Mouse (Mus musculus) CH12.LX (cell line): Measurements from ENCODE around the gene Gdpd5. TPM values are rescaled to one million over a fixed set of nuclear protein-coding genes. Genes with fewer than 3 reads are reported as not detected.

ENCODE experiments used
- DNase-seq: peaks from one replicate; pipeline ENCODE4 v3.0.0-alpha.2; 2013; ENCODE audit errors: extremely low read depth
- H3K27ac ChIP-seq: 2 replicates; pipeline ENCODE4 v1.5.1; 2012; ENCODE audit warnings: low read depth, mild to moderate bottlenecking, control low read depth, moderate library complexity; ENCODE audit not compliant: insufficient read depth
- H3K27me3 ChIP-seq: replicated peaks from 2 replicates; pipeline ENCODE3; 2012; ENCODE audit warnings: inconsistent platforms
- H3K36me3 ChIP-seq, 2 experiments: replicated peaks in 1 of 2; 2 replicates each; pipeline versions ENCODE3 to v1.6.1; 2012; ENCODE audit warnings: inconsistent platforms in 1 of 2, low read length in 1 of 2, mild to moderate bottlenecking in 1 of 2, mixed read lengths in 1 of 2, moderate library complexity in 1 of 2; ENCODE audit not compliant: control insufficient read depth in 1 of 2, insufficient read depth in 1 of 2
- H3K4me1 ChIP-seq, 2 experiments: 2 replicates each; pipeline ENCODE4 v1.6.1; 2012; ENCODE audit warnings: inconsistent platforms in 1 of 2, moderate library complexity in 1 of 2; ENCODE audit not compliant: insufficient read depth in 2 of 2, control insufficient read depth in 1 of 2
- H3K4me2 ChIP-seq: 2 replicates; pipeline ENCODE4 v1.6.1; 2012; ENCODE audit warnings: low read depth, mild to moderate bottlenecking, control low read depth; ENCODE audit not compliant: poor library complexity, insufficient read depth, severe bottlenecking
- H3K4me3 ChIP-seq, 3 experiments: fragments of 150-350 bp in 1 of 3; sonication (generic) in 1 of 3; replicated peaks in 1 of 3; 2 replicates each; pipeline versions ENCODE3 to v1.5.1; 2011 to 2012; ENCODE audit warnings: low read depth in 2 of 3, low read length in 2 of 3, mild to moderate bottlenecking in 2 of 3, moderate library complexity in 2 of 3, control low read depth in 1 of 3, improper control_type of control experiment in 1 of 3, inconsistent platforms in 1 of 3, mixed read lengths in 1 of 3; ENCODE audit not compliant: poor library complexity in 1 of 3
- H3K79me2 ChIP-seq: replicated peaks from 2 replicates; pipeline ENCODE4 v1.6.1; 2012; ENCODE audit warnings: mild to moderate bottlenecking, moderate library complexity; ENCODE audit not compliant: control insufficient read depth, poor library complexity, insufficient read depth, severe bottlenecking; ENCODE audit errors: extremely low read depth
- H3K9ac ChIP-seq: 2 replicates; pipeline ENCODE4 v1.6.1; 2012; ENCODE audit warnings: low read depth, mild to moderate bottlenecking, control low read depth, moderate library complexity; ENCODE audit not compliant: insufficient read depth
- H3K9me3 ChIP-seq: replicated peaks from 2 replicates; pipeline ENCODE3; 2012; ENCODE audit warnings: low read length, inconsistent platforms, mixed read lengths
- BHLHE40 ChIP-seq: IDR thresholded peaks from 2 replicates; pipeline ENCODE4 v1.6.1; 2011; ENCODE audit warnings: mild to moderate bottlenecking, low read depth, low read length, improper control_type of control experiment
- CHD2 ChIP-seq: IDR thresholded peaks from 2 replicates; pipeline ENCODE4 v1.6.1; 2011; ENCODE audit warnings: low read length, improper control_type of control experiment
- CTCF ChIP-seq, 2 experiments: IDR thresholded peaks in 1 of 2; conservative IDR thresholded peaks in 1 of 2; 2 replicates each; pipeline ENCODE4 v1.5.1; 2011 to 2012; ENCODE audit warnings: low read depth in 2 of 2, low read length in 2 of 2, improper control_type of control experiment in 1 of 2, inconsistent platforms in 1 of 2, mild to moderate bottlenecking in 1 of 2, moderate library complexity in 1 of 2
- E2F4 ChIP-seq: IDR thresholded peaks from 2 replicates; pipeline ENCODE4 v1.6.1; 2011; ENCODE audit warnings: low read depth, low read length, improper control_type of control experiment; ENCODE audit not compliant: insufficient replicate concordance
- ELF1 ChIP-seq: IDR thresholded peaks from 2 replicates; pipeline ENCODE4 v1.6.1; 2014; ENCODE audit warnings: low read depth, mild to moderate bottlenecking, inconsistent platforms, low read length, improper control_type of control experiment
- EP300 ChIP-seq: IDR thresholded peaks from 2 replicates; pipeline ENCODE4 v1.6.1; 2011; ENCODE audit warnings: low read length, improper control_type of control experiment
- ETS1 ChIP-seq: conservative IDR thresholded peaks from 2 replicates; pipeline ENCODE4 v1.6.1; 2012; ENCODE audit warnings: low read depth, mild to moderate bottlenecking, inconsistent platforms, low read length, improper control_type of control experiment, moderate library complexity
- IRF4 ChIP-seq: IDR thresholded peaks from 2 replicates; pipeline ENCODE4 v1.6.1; 2014; ENCODE audit warnings: low read depth, mild to moderate bottlenecking, inconsistent platforms, low read length, improper control_type of control experiment
- JUN ChIP-seq: IDR thresholded peaks from 2 replicates; pipeline ENCODE4 v1.6.1; 2011; ENCODE audit warnings: low read depth, mild to moderate bottlenecking, low read length, improper control_type of control experiment, moderate library complexity; ENCODE audit not compliant: insufficient read depth
- JUND ChIP-seq: conservative IDR thresholded peaks from 2 replicates; pipeline ENCODE4 v1.6.1; 2011; ENCODE audit warnings: low read depth, low read length, improper control_type of control experiment
- KAT2A ChIP-seq: IDR thresholded peaks from 2 replicates; pipeline ENCODE4 v1.6.1; 2012; ENCODE audit warnings: low read length, improper control_type of control experiment, inconsistent platforms; ENCODE audit not compliant: insufficient replicate concordance
- MAFK ChIP-seq: IDR thresholded peaks from 2 replicates; pipeline ENCODE4 v1.6.1; 2011; ENCODE audit warnings: low read length, improper control_type of control experiment; ENCODE audit not compliant: insufficient replicate concordance
- MAX ChIP-seq: IDR thresholded peaks from 2 replicates; pipeline ENCODE4 v1.6.1; 2011; ENCODE audit warnings: low read length, improper control_type of control experiment
- MAZ ChIP-seq: IDR thresholded peaks from 2 replicates; pipeline ENCODE4 v1.6.1; 2012; ENCODE audit warnings: low read depth, mild to moderate bottlenecking, inconsistent platforms, low read length, improper control_type of control experiment, moderate library complexity
- MEF2A ChIP-seq: IDR thresholded peaks from 2 replicates; pipeline ENCODE4 v1.6.1; 2014; ENCODE audit warnings: low read depth, mild to moderate bottlenecking, inconsistent platforms, low read length, improper control_type of control experiment, borderline replicate concordance
- MYC ChIP-seq: IDR thresholded peaks from 2 replicates; pipeline ENCODE4 v1.6.1; 2011; ENCODE audit warnings: low read depth, mild to moderate bottlenecking, improper control_type of control experiment, low read length
- NRF1 ChIP-seq: IDR thresholded peaks from 2 replicates; pipeline ENCODE4 v1.6.1; 2014; ENCODE audit warnings: low read depth, mild to moderate bottlenecking, inconsistent platforms, low read length, improper control_type of control experiment, moderate library complexity
- PAX5 ChIP-seq: IDR thresholded peaks from 2 replicates; pipeline ENCODE4 v1.6.1; 2012; ENCODE audit warnings: low read length, inconsistent platforms, mixed read lengths
- POLR2A ChIP-seq: IDR thresholded peaks from 2 replicates; pipeline ENCODE4 v1.6.1; 2011; ENCODE audit warnings: low read depth, mild to moderate bottlenecking, improper control_type of control experiment, low read length
- RCOR1 ChIP-seq: conservative IDR thresholded peaks from 2 replicates; pipeline ENCODE4 v1.6.1; 2012; ENCODE audit warnings: low read depth, mild to moderate bottlenecking, inconsistent platforms, low read length, improper control_type of control experiment
- SMC3 ChIP-seq: IDR thresholded peaks from 2 replicates; pipeline ENCODE4 v1.6.1; 2011; ENCODE audit warnings: low read depth, low read length, improper control_type of control experiment
- TCF12 ChIP-seq: IDR thresholded peaks from 2 replicates; pipeline ENCODE4 v1.6.1; 2014; ENCODE audit warnings: low read depth, mild to moderate bottlenecking, inconsistent platforms, low read length, improper control_type of control experiment
- UBTF ChIP-seq: IDR thresholded peaks from 2 replicates; pipeline ENCODE4 v1.6.1; 2012; ENCODE audit warnings: low read depth, mild to moderate bottlenecking, inconsistent platforms, low read length, improper control_type of control experiment, moderate library complexity
- USF2 ChIP-seq: conservative IDR thresholded peaks from 2 replicates; pipeline ENCODE4 v1.6.1; 2011; ENCODE audit warnings: low read depth, low read length, improper control_type of control experiment
- ZC3H11A ChIP-seq: IDR thresholded peaks from 2 replicates; pipeline ENCODE4 v1.6.1; 2012; ENCODE audit warnings: low read depth, mild to moderate bottlenecking, inconsistent platforms, low read length, improper control_type of control experiment
- ZMIZ1 ChIP-seq: IDR thresholded peaks from 2 replicates; pipeline ENCODE4 v1.6.1; 2012; ENCODE audit warnings: low read depth, mild to moderate bottlenecking, inconsistent platforms, low read length, improper control_type of control experiment
- ZNF384 ChIP-seq: IDR thresholded peaks from 2 replicates; pipeline ENCODE4 v1.6.1; 2012; ENCODE audit warnings: low read depth, low read length, improper control_type of control experiment, inconsistent platforms
- dilution Hi-C: fragments of 300-500 bp; cut with MboI; formaldehyde crosslinking; loops from 2 replicates; pipeline ENCODE4 v1.14.3; 2020; ENCODE audit warnings: low sequenced_read_pairs; ENCODE audit not compliant: extremely low pct_unique_long_range_greater_than_20kb, extremely low pct_ligation_motif_present
- in situ Hi-C: fragments of 300-500 bp; cut with MboI; formaldehyde crosslinking; loops from 3 replicates; pipeline ENCODE4 v1.14.3; 2019; ENCODE audit warnings: low sequenced_read_pairs, low pct_ligation_motif_present, low pct_unique_long_range_greater_than_20kb, mixed read lengths
- polyA plus RNA-seq: library from polyadenylated mRNA; unstranded; fragments of >175 nt; gene quantifications from 2 replicates; pipeline ENCODE4 v1.2.1, GENCODE M21; 2012; ENCODE audit warnings: low read depth; ENCODE audit not compliant: insufficient read length
- total RNA-seq, 2 experiments: library from RNA; depleted of rRNA; stranded (reverse); fragments of 300-350 nt in 1 of 2; fragments of >200 nt in 1 of 2; gene quantifications; 2 replicates each; pipeline ENCODE4 v1.2.3; 2012 to 2014

Gene Gdpd5
- total and polyA plus RNA-seq, 3 experiments = 2.4 to 9.1 (median 9.0) TPM

- DNase-seq = no peak
- Histone ChIP-seq H3K36me3 (no peaks in the 10 kb centered on the region), H3K27ac (no peak within 1 kb of the TSS)
- no peak for TF ChIP-seq BHLHE40
- no peak for TF ChIP-seq ETS1
- no peak for TF ChIP-seq POLR2A
- TF ChIP-seq USF2 = no peak
- no peak for TF ChIP-seq CTCF (conservative IDR thresholded peaks at IDR 0.05 in 1 of 2, IDR thresholded peaks at IDR 0.05 in 1 of 2; ENCODE audit: low read depth in 2 of 2, low read length in 2 of 2)
- no peak for TF ChIP-seq MAX
- no peak for TF ChIP-seq RCOR1
- TF ChIP-seq ZNF384 = no peak
- TF ChIP-seq PAX5 = no peak
- TF ChIP-seq MYC = no peak
- TF ChIP-seq CHD2 = no peak
- no peak for TF ChIP-seq TCF12
- TF ChIP-seq ELF1 = no peak
- TF ChIP-seq SMC3 = no peak
- no peak for TF ChIP-seq ZC3H11A
- TF ChIP-seq, all 38 proteins: peak for 0
- H3K27me3 ChIP-seq = no peaks in the 10 kb centered on the region
- H3K4me2 ChIP-seq = no peak within 1 kb of the TSS
- no peaks in the 10 kb centered on the region for H3K9me3 ChIP-seq
- no peak within 1 kb of the TSS for H3K9ac ChIP-seq
- in situ Hi-C loops (no loop called here), dilution Hi-C loops (no loop called here)
- peaks cover 10 to 24% of the 10 kb centered on the region in 2 experiments for H3K4me1 ChIP-seq
- H3K4me3 ChIP-seq = no peak within 1 kb of the TSS
- no peaks in the 10 kb centered on the region for H3K79me2 ChIP-seq
Measured at GRCm38 (mm10) chr7:99352526-99353400, 28.5 kb upstream of the Gdpd5 start, which contains the start of gene Serpinh1. Gene Serpinh1 (minus strand): TSS chr7:99353239.

GRCm38 (mm10) chr7:99355731-99356131, 25.5 kb upstream of the Gdpd5 start:
- Histone ChIP-seq H3K27me3 (no peaks in the 10 kb centered on the region), H3K9ac (no peak overlapping the region), H3K79me2 (no peaks in the 10 kb centered on the region), H3K9me3 (no peaks in the 10 kb centered on the region), H3K27ac (no peak overlapping the region), H3K4me2 (no peak overlapping the region), H3K36me3 (no peaks in the 10 kb centered on the region), H3K4me1 (peaks cover 21 to 39% of the 10 kb centered on the region in 2 experiments), H3K4me3 (no peak overlapping the region)
- TF ChIP-seq CTCF (conservative IDR thresholded peaks at IDR 0.05 in 1 of 2, IDR thresholded peaks at IDR 0.05 in 1 of 2; ENCODE audit: low read depth in 2 of 2, low read length in 2 of 2) (no peak), ELF1 (no peak), POLR2A (no peak), IRF4 (no peak), ZC3H11A (no peak), EP300 (no peak), KAT2A (no peak), E2F4 (no peak), NRF1 (no peak), BHLHE40 (no peak), JUN (no peak), JUND (no peak), MAZ (no peak), MAX (no peak), CHD2 (no peak), MAFK (no peak), MYC (no peak), UBTF (no peak), MEF2A (no peak), ZMIZ1 (no peak)
- in situ Hi-C loops (no loop called here), dilution Hi-C loops (no loop called here)
- no peak for DNase-seq
